Mouse (Mus musculus): ENCODE measurements around the gene Kirrel2. TPM values are rescaled to one million over a fixed set of nuclear protein-coding genes. Genes with fewer than 3 reads are reported as not detected.

The Kirrel2 gene
- polyA plus RNA-seq, 1 experiment from 2014 or later = 0.49 TPM

GRCm38 (mm10) chr7:30411023-30411422 is 46.5 kb downstream of the Kirrel2 start:
- Histone ChIP-seq H3K36me3 (no peaks in the 10 kb centered on the region), H3K4me3 (no peak overlapping the region), H3K27me3 (replicated peaks) (peaks cover 8% of the 10 kb centered on the region; the same call in 1 of the 2 replicates), H3K4me2 (no peak overlapping the region), H3K27ac (replicated peaks) (no peak overlapping the region), H3K9ac (no peak overlapping the region), H3K4me1 (no peaks in the 10 kb centered on the region), H3K9me3 (no peaks in the 10 kb centered on the region)
- WGBS = 68% methylated on average over 3 of the region's 3 CpGs
- no peak for ATAC-seq (ENCODE audit: extremely low read depth, insufficient number of reproducible peaks, low FRiP score, low TSS enrichment)

GRCm38 (mm10) chr7:30409789-30410188 is 47.7 kb downstream of the Kirrel2 start:
- no peak overlapping the region for H3K4me3 ChIP-seq
- H3K9me3 ChIP-seq = no peaks in the 10 kb centered on the region
- H3K9ac ChIP-seq = no peak overlapping the region
- H3K4me2 ChIP-seq = no peak overlapping the region
- no peaks in the 10 kb centered on the region for H3K36me3 ChIP-seq
- peaks cover 8% of the 10 kb centered on the region; the same call in 1 of the 2 replicates for H3K27me3 ChIP-seq (replicated peaks)
- 45% methylated on average over 2 of the region's 2 CpGs for WGBS
- no peak overlapping the region for H3K27ac ChIP-seq (replicated peaks)
- no peaks in the 10 kb centered on the region for H3K4me1 ChIP-seq
- ATAC-seq (ENCODE audit: extremely low read depth, insufficient number of reproducible peaks, low FRiP score, low TSS enrichment) = no peak

GRCm38 (mm10) chr7:30408639-30409038 is 48.9 kb downstream of the Kirrel2 start:
- H3K4me3 ChIP-seq = no peak overlapping the region
- H3K36me3 ChIP-seq = no peaks in the 10 kb centered on the region
- no peak overlapping the region for H3K4me2 ChIP-seq
- 76% methylated on average over 3 of the region's 3 CpGs for WGBS
- no peak overlapping the region for H3K27ac ChIP-seq (replicated peaks)
- H3K27me3 ChIP-seq (replicated peaks) = peaks cover 8% of the 10 kb centered on the region; the same call in 1 of the 2 replicates
- H3K9ac ChIP-seq = no peak overlapping the region
- no peaks in the 10 kb centered on the region for H3K4me1 ChIP-seq
- no peak for ATAC-seq (ENCODE audit: extremely low read depth, insufficient number of reproducible peaks, low FRiP score, low TSS enrichment)
- H3K9me3 ChIP-seq = no peaks in the 10 kb centered on the region

GRCm38 (mm10) chr7:30402343-30402742 is 55.1 kb downstream of the Kirrel2 start:
- 53% methylated on average over 4 of the region's 4 CpGs for WGBS
- Histone ChIP-seq H3K9me3 (no peaks in the 10 kb centered on the region), H3K4me3 (no peak overlapping the region), H3K9ac (no peak overlapping the region), H3K27ac (replicated peaks) (no peak overlapping the region), H3K36me3 (no peaks in the 10 kb centered on the region), H3K4me2 (no peak overlapping the region), H3K4me1 (no peaks in the 10 kb centered on the region), H3K27me3 (replicated peaks) (no peaks in the 10 kb centered on the region; the same call in 1 of the 2 replicates)
- ATAC-seq (ENCODE audit: extremely low read depth, insufficient number of reproducible peaks, low FRiP score, low TSS enrichment) = no peak

GRCm38 (mm10) chr7:30399671-30400070 is 57.8 kb downstream of the Kirrel2 start:
- Histone ChIP-seq H3K4me1 (no peaks in the 10 kb centered on the region), H3K9me3 (no peaks in the 10 kb centered on the region), H3K27me3 (replicated peaks) (no peaks in the 10 kb centered on the region; the same call in 1 of the 2 replicates), H3K4me2 (no peak overlapping the region), H3K9ac (no peak overlapping the region), H3K27ac (replicated peaks) (no peak overlapping the region), H3K36me3 (no peaks in the 10 kb centered on the region), H3K4me3 (no peak overlapping the region)
- 51% methylated on average over 7 of the region's 7 CpGs for WGBS
- ATAC-seq (ENCODE audit: extremely low read depth, insufficient number of reproducible peaks, low FRiP score, low TSS enrichment) = no peak

Other genes starting within 250 kb of the Kirrel2 start
- gene Polr2i, start 225.7 kb downstream of the Kirrel2 start, polyA plus RNA-seq (2015; fragmentation: Nextera tagmentation; extraction: Ambion mirVana) = 113 and 123 TPM in 2 replicates
- 145 and 170 TPM in 2 replicates for gene Tbcb, start 225.4 kb downstream of the Kirrel2 start, polyA plus RNA-seq (2015; fragmentation: Nextera tagmentation; extraction: Ambion mirVana)
- not detected in 2 replicates for gene Ovol3, start 222.0 kb downstream of the Kirrel2 start, polyA plus RNA-seq (2015; fragmentation: Nextera tagmentation; extraction: Ambion mirVana)
- 0.37 and 0.39 TPM in 2 replicates for gene Thap8, start 177.6 kb downstream of the Kirrel2 start, polyA plus RNA-seq (2015; fragmentation: Nextera tagmentation; extraction: Ambion mirVana)
- gene Wdr62, start 177.3 kb downstream of the Kirrel2 start, polyA plus RNA-seq (2015; fragmentation: Nextera tagmentation; extraction: Ambion mirVana) = 7.1 and 8.5 TPM in 2 replicates
- 10.2 and 14.9 TPM in 2 replicates for gene Clip3, start 166.0 kb downstream of the Kirrel2 start, polyA plus RNA-seq (2015; fragmentation: Nextera tagmentation; extraction: Ambion mirVana)
- gene Alkbh6, start 149.0 kb downstream of the Kirrel2 start, polyA plus RNA-seq (2015; fragmentation: Nextera tagmentation; extraction: Ambion mirVana) = 60.5 and 66.1 TPM in 2 replicates
- 18.3 and 20.2 TPM in 2 replicates for gene Syne4, start 142.9 kb downstream of the Kirrel2 start, polyA plus RNA-seq (2015; fragmentation: Nextera tagmentation; extraction: Ambion mirVana)
- 2.5 and 3.3 TPM in 2 replicates for gene E130208F15Rik, start 135.9 kb downstream of the Kirrel2 start, polyA plus RNA-seq (2015; fragmentation: Nextera tagmentation; extraction: Ambion mirVana)
- 14.6 and 15.1 TPM in 2 replicates for gene Sdhaf1, start 133.8 kb downstream of the Kirrel2 start, polyA plus RNA-seq (2015; fragmentation: Nextera tagmentation; extraction: Ambion mirVana)
- gene Lrfn3, start 94.9 kb downstream of the Kirrel2 start, polyA plus RNA-seq (2015; fragmentation: Nextera tagmentation; extraction: Ambion mirVana) = 1.9 TPM in 2 replicates
- 27.8 and 28.7 TPM in 2 replicates for gene Tyrobp, start 43.9 kb downstream of the Kirrel2 start, polyA plus RNA-seq (2015; fragmentation: Nextera tagmentation; extraction: Ambion mirVana)
- gene Hcst, start 37.8 kb downstream of the Kirrel2 start, polyA plus RNA-seq (2015; fragmentation: Nextera tagmentation; extraction: Ambion mirVana) = 0.66 and 0.90 TPM in 2 replicates
- gene Nfkbid, start 36.0 kb downstream of the Kirrel2 start, polyA plus RNA-seq (2015; fragmentation: Nextera tagmentation; extraction: Ambion mirVana) = 1.2 and 1.4 TPM in 2 replicates
- gene Aplp1, start 12.2 kb downstream of the Kirrel2 start, polyA plus RNA-seq (2015; fragmentation: Nextera tagmentation; extraction: Ambion mirVana) = 26.8 and 29.5 TPM in 2 replicates
- gene Nphs1, start 625 bp upstream of the Kirrel2 start, polyA plus RNA-seq (2015; fragmentation: Nextera tagmentation; extraction: Ambion mirVana) = 0.12 TPM in 1 of 2 replicates, not detected in the other
- gene Prodh2, start 35.9 kb upstream of the Kirrel2 start, polyA plus RNA-seq (2015; fragmentation: Nextera tagmentation; extraction: Ambion mirVana) = 0.13 and 1.0 TPM in 2 replicates
- 8.0 and 9.3 TPM in 2 replicates for gene Arhgap33, start 77.4 kb upstream of the Kirrel2 start, polyA plus RNA-seq (2015; fragmentation: Nextera tagmentation; extraction: Ambion mirVana)
- 76.6 and 86.4 TPM in 2 replicates for gene Hspb6, start 94.5 kb upstream of the Kirrel2 start, polyA plus RNA-seq (2015; fragmentation: Nextera tagmentation; extraction: Ambion mirVana)
- 8.7 and 9.6 TPM in 2 replicates for gene Proser3, start 94.6 kb upstream of the Kirrel2 start, polyA plus RNA-seq (2015; fragmentation: Nextera tagmentation; extraction: Ambion mirVana)
- gene Lin37, start 102.1 kb upstream of the Kirrel2 start, polyA plus RNA-seq (2015; fragmentation: Nextera tagmentation; extraction: Ambion mirVana) = 31.0 and 36.9 TPM in 2 replicates
- gene U2af1l4, start 105.6 kb upstream of the Kirrel2 start, polyA plus RNA-seq (2015; fragmentation: Nextera tagmentation; extraction: Ambion mirVana) = 85.6 and 92.3 TPM in 2 replicates
- 7.4 and 8.4 TPM in 2 replicates for gene Gm49396, start 105.7 kb upstream of the Kirrel2 start, polyA plus RNA-seq (2015; fragmentation: Nextera tagmentation; extraction: Ambion mirVana)
- 114 and 116 TPM in 2 replicates for gene Psenen, start 105.9 kb upstream of the Kirrel2 start, polyA plus RNA-seq (2015; fragmentation: Nextera tagmentation; extraction: Ambion mirVana)
- gene Igflr1, start 107.7 kb upstream of the Kirrel2 start, polyA plus RNA-seq (2015; fragmentation: Nextera tagmentation; extraction: Ambion mirVana) = 3.5 and 3.6 TPM in 2 replicates
- 4.4 and 5.7 TPM in 2 replicates for gene Kmt2b, start 131.0 kb upstream of the Kirrel2 start, polyA plus RNA-seq (2015; fragmentation: Nextera tagmentation; extraction: Ambion mirVana)
- gene Zbtb32, start 141.2 kb upstream of the Kirrel2 start, polyA plus RNA-seq (2015; fragmentation: Nextera tagmentation; extraction: Ambion mirVana) = 0.13 and 0.19 TPM in 2 replicates
- gene Upk1a, start 155.2 kb upstream of the Kirrel2 start, polyA plus RNA-seq (2015; fragmentation: Nextera tagmentation; extraction: Ambion mirVana) = 0.33 and 0.37 TPM in 2 replicates
- gene Cox6b1, start 168.5 kb upstream of the Kirrel2 start, polyA plus RNA-seq (2015; fragmentation: Nextera tagmentation; extraction: Ambion mirVana) = 1,963 and 2,109 TPM in 2 replicates
- 0.33 and 0.37 TPM in 2 replicates for gene Etv2, start 178.2 kb upstream of the Kirrel2 start, polyA plus RNA-seq (2015; fragmentation: Nextera tagmentation; extraction: Ambion mirVana)
- gene Rbm42, start 192.6 kb upstream of the Kirrel2 start, polyA plus RNA-seq (2015; fragmentation: Nextera tagmentation; extraction: Ambion mirVana) = 79.5 and 88.4 TPM in 2 replicates
- gene Haus5, start 207.3 kb upstream of the Kirrel2 start, polyA plus RNA-seq (2015; fragmentation: Nextera tagmentation; extraction: Ambion mirVana) = 30.1 and 32.3 TPM in 2 replicates
- not detected in 2 replicates for gene Pmis2, start 213.9 kb upstream of the Kirrel2 start, polyA plus RNA-seq (2015; fragmentation: Nextera tagmentation; extraction: Ambion mirVana)
- 1.9 TPM in 2 replicates for gene 2200002J24Rik, start 241.2 kb upstream of the Kirrel2 start, polyA plus RNA-seq (2015; fragmentation: Nextera tagmentation; extraction: Ambion mirVana)

Measured in heart, embryonic 13.5 days (tissue).